Mouse (Mus musculus) v-Abl transformed pro-B cells (cell line): Measurements from ENCODE around the gene Rec114.

ENCODE experiments used
- in situ Hi-C, 2 experiments: fragments of 400-800 bp; cut with MboI; formaldehyde crosslinking; loops; one replicate each; pipeline ENCODE4 v1.15.1; 2025; ENCODE audit not compliant: unreplicated experiment in 2 of 2

The Rec114 gene

GRCm38 (mm10) chr9:58615064-58615938, 128.5 kb downstream of the Rec114 start:
- in situ Hi-C loops, result no loop called here

- in situ Hi-C loops, result no loop called here
Observed at GRCm38 (mm10) chr9:58613790-58614189, 130.0 kb downstream of the Rec114 start.
